Mouse (Mus musculus) hindbrain, embryonic 13.5 days (tissue): Measurements from ENCODE around the gene Ly6g6c. TPM values are rescaled to one million over a fixed set of nuclear protein-coding genes. Genes with fewer than 3 reads are reported as not detected.

Experiments
- ATAC-seq: fragments of 200-750 bp; cut with Nextera tagmentation; 2 replicates; pipeline ENCODE4 v1.8.0; 2017; ENCODE audit warnings: moderate TSS enrichment; ENCODE audit not compliant: low FRiP score
- H3K27ac ChIP-seq: fragments of 300-500 bp; sonication (generic); 2 replicates; pipeline ENCODE4 v1.5.1; 2015; ENCODE audit warnings: inconsistent platforms, mild to moderate bottlenecking, moderate library complexity
- H3K27me3 ChIP-seq: fragments of 300-500 bp; sonication (generic); 2 replicates; pipeline ENCODE4 v1.6.1; 2015; ENCODE audit warnings: mild to moderate bottlenecking, inconsistent platforms
- H3K36me3 ChIP-seq: fragments of 300-500 bp; sonication (generic); 2 replicates; pipeline ENCODE4 v1.6.1; 2015; ENCODE audit warnings: mild to moderate bottlenecking, inconsistent platforms
- H3K4me1 ChIP-seq: fragments of 300-500 bp; sonication (generic); replicated peaks from 2 replicates; pipeline ENCODE4 v1.6.1; 2015; ENCODE audit warnings: inconsistent platforms
- H3K4me2 ChIP-seq: fragments of 300-500 bp; sonication (generic); 2 replicates; pipeline ENCODE4 v1.6.1; 2015; ENCODE audit warnings: inconsistent platforms, mild to moderate bottlenecking, moderate library complexity
- H3K4me3 ChIP-seq: fragments of 300-500 bp; sonication (generic); 2 replicates; pipeline ENCODE4 v1.5.1; 2015; ENCODE audit warnings: mild to moderate bottlenecking, inconsistent platforms
- H3K9ac ChIP-seq: fragments of 300-500 bp; sonication (generic); 2 replicates; pipeline ENCODE4 v1.6.1; 2015; ENCODE audit warnings: mild to moderate bottlenecking, inconsistent platforms
- H3K9me3 ChIP-seq: fragments of 300-500 bp; sonication (generic); 2 replicates; pipeline ENCODE4 v1.6.1; 2016; ENCODE audit warnings: inconsistent platforms
- WGBS: fragments of 180-500 bp; shearing (Covaris S2); methylation state at CpG from one replicate; pipeline ENCODE4 v1.1.7; 2015; 5-methylcytosine and 5-hydroxymethylcytosine counted together
- polyA plus RNA-seq: library from polyadenylated mRNA; unstranded; fragments of >200 nt; fragmentation: Nextera tagmentation; extraction: Ambion mirVana; gene quantifications from 2 replicates; pipeline ENCODE4 v1.2.1, GENCODE M21; 2015

Ly6g6c gene
- polyA plus RNA-seq, 1 experiment from 2014 or later = not detected

GRCm38 (mm10) chr17:35080710-35081109, 15.5 kb downstream of the Ly6g6c start:
- ATAC-seq = no peak
- peaks cover 12% of the 10 kb centered on the region for H3K4me1 ChIP-seq
- H3K36me3 ChIP-seq = no peaks in the 10 kb centered on the region
- no peaks in the 10 kb centered on the region for H3K9me3 ChIP-seq
- no peak overlapping the region for H3K4me3 ChIP-seq
- no peaks in the 10 kb centered on the region for H3K27me3 ChIP-seq
- H3K9ac ChIP-seq = no peak overlapping the region
- no peak overlapping the region for H3K27ac ChIP-seq
- WGBS = 54% methylated on average over 4 of the region's 4 CpGs
- no peak overlapping the region for H3K4me2 ChIP-seq

GRCm38 (mm10) chr17:35082841-35083576, 17.8 kb downstream of the Ly6g6c start:
- Histone ChIP-seq H3K4me2 (no peak overlapping the region), H3K9me3 (no peaks in the 10 kb centered on the region), H3K4me3 (no peak overlapping the region), H3K27me3 (no peaks in the 10 kb centered on the region), H3K9ac (no peak overlapping the region), H3K36me3 (no peaks in the 10 kb centered on the region), H3K27ac (no peak overlapping the region), H3K4me1 (peaks cover under 1% of the 10 kb centered on the region)
- 85% methylated on average over 16 of the region's 16 CpGs for WGBS
- no peak for ATAC-seq

GRCm38 (mm10) chr17:35083929-35084497, 18.8 kb downstream of the Ly6g6c start:
- no peak overlapping the region for H3K9ac ChIP-seq
- H3K4me3 ChIP-seq = no peak overlapping the region
- H3K36me3 ChIP-seq = no peaks in the 10 kb centered on the region
- no peak overlapping the region for H3K4me2 ChIP-seq
- 86% methylated on average over 3 of the region's 3 CpGs for WGBS
- no peaks in the 10 kb centered on the region for H3K4me1 ChIP-seq
- H3K9me3 ChIP-seq = no peaks in the 10 kb centered on the region
- H3K27me3 ChIP-seq = no peaks in the 10 kb centered on the region
- H3K27ac ChIP-seq = no peak overlapping the region
- no peak for ATAC-seq

- no peak within 1 kb of the TSS for H3K9ac ChIP-seq
- H3K4me2 ChIP-seq = no peak within 1 kb of the TSS
- H3K36me3 ChIP-seq = no peaks in the 10 kb centered on the region
- no peak for ATAC-seq
- no peaks in the 10 kb centered on the region for H3K27me3 ChIP-seq
- no peaks in the 10 kb centered on the region for H3K9me3 ChIP-seq
- H3K4me1 ChIP-seq = peaks cover 7% of the 10 kb centered on the region
- H3K27ac ChIP-seq = no peak within 1 kb of the TSS
- WGBS = 84% methylated on average over 7 of the region's 7 CpGs
- H3K4me3 ChIP-seq = no peak within 1 kb of the TSS
These were observed 20.1 kb downstream of the Ly6g6c start, which contains the start of gene Ly6g6f for GRCm38 (mm10) chr17:35085208-35085865. Gene Ly6g6f (minus strand): TSS chr17:35085610.

GRCm38 (mm10) chr17:35088151-35088550, 23.0 kb downstream of the Ly6g6c start:
- no peak overlapping the region for H3K9ac ChIP-seq
- peaks cover 15% of the 10 kb centered on the region for H3K4me1 ChIP-seq
- no peak overlapping the region for H3K4me2 ChIP-seq
- no peak overlapping the region for H3K4me3 ChIP-seq
- H3K27me3 ChIP-seq = no peaks in the 10 kb centered on the region
- no peak overlapping the region for H3K27ac ChIP-seq
- no peak for ATAC-seq
- H3K36me3 ChIP-seq = peaks cover 22% of the 10 kb centered on the region
- WGBS = 64% methylated on average over 2 of the region's 2 CpGs
- no peaks in the 10 kb centered on the region for H3K9me3 ChIP-seq

- ATAC-seq = peak; percentile 98
- Histone ChIP-seq H3K4me3 (peak within 1 kb of the TSS; percentile 60), H3K9me3 (no peaks in the 10 kb centered on the region), H3K27me3 (no peaks in the 10 kb centered on the region), H3K36me3 (peaks cover 30% of the 10 kb centered on the region), H3K9ac (peak within 1 kb of the TSS; percentile 90), H3K27ac (peak within 1 kb of the TSS; percentile 98), H3K4me1 (peaks cover 15% of the 10 kb centered on the region), H3K4me2 (peak within 1 kb of the TSS; percentile 68)
- 3% methylated on average over 60 of the region's 67 CpGs for WGBS
These were observed 23.8 kb downstream of the Ly6g6c start, which contains the start of gene Abhd16a for GRCm38 (mm10) chr17:35088825-35089644. Gene Abhd16a (plus strand): TSS chr17:35089263.

- no peak for ATAC-seq
- Histone ChIP-seq H3K4me3 (peak overlapping the region; percentile 60), H3K9ac (peak overlapping the region; percentile 90), H3K4me1 (peaks cover 15% of the 10 kb centered on the region), H3K27me3 (no peaks in the 10 kb centered on the region), H3K36me3 (peaks cover 43% of the 10 kb centered on the region), H3K27ac (peak overlapping the region; percentile 98), H3K9me3 (no peaks in the 10 kb centered on the region), H3K4me2 (peak overlapping the region; percentile 68)
- WGBS = 55% methylated on average over 8 of the region's 8 CpGs
These were observed 25.2 kb downstream of the Ly6g6c start for GRCm38 (mm10) chr17:35090166-35090932.

GRCm38 (mm10) chr17:35092403-35093198, 27.4 kb downstream of the Ly6g6c start:
- Histone ChIP-seq H3K9me3 (no peaks in the 10 kb centered on the region), H3K4me3 (no peak overlapping the region), H3K4me2 (no peak overlapping the region), H3K36me3 (peaks cover 65% of the 10 kb centered on the region), H3K9ac (no peak overlapping the region), H3K4me1 (peaks cover 15% of the 10 kb centered on the region), H3K27me3 (no peaks in the 10 kb centered on the region), H3K27ac (no peak overlapping the region)
- WGBS = 92% methylated on average over 14 of the region's 14 CpGs
- no peak for ATAC-seq

GRCm38 (mm10) chr17:35094475-35095365, 29.5 kb downstream of the Ly6g6c start:
- Histone ChIP-seq H3K4me2 (no peak overlapping the region), H3K4me1 (peaks cover 14% of the 10 kb centered on the region), H3K27ac (no peak overlapping the region), H3K27me3 (no peaks in the 10 kb centered on the region), H3K4me3 (no peak overlapping the region), H3K36me3 (peaks cover 86% of the 10 kb centered on the region), H3K9me3 (no peaks in the 10 kb centered on the region), H3K9ac (0 out of 2 replicates have a peak overlapping the region, but pooled peaks have one; percentile 19)
- ATAC-seq = no peak
- 92% methylated on average over 15 of the region's 15 CpGs for WGBS

GRCm38 (mm10) chr17:35096597-35096996, 31.4 kb downstream of the Ly6g6c start:
- 0 out of 2 replicates have a peak overlapping the region, but pooled peaks have one; percentile 13 for H3K9ac ChIP-seq
- H3K27ac ChIP-seq = no peak overlapping the region
- H3K36me3 ChIP-seq = peaks cover 97% of the 10 kb centered on the region
- no peak overlapping the region for H3K4me2 ChIP-seq
- ATAC-seq = no peak
- H3K9me3 ChIP-seq = no peaks in the 10 kb centered on the region
- no peak overlapping the region for H3K4me3 ChIP-seq
- H3K4me1 ChIP-seq = no peaks in the 10 kb centered on the region
- H3K27me3 ChIP-seq = no peaks in the 10 kb centered on the region
- WGBS = 88% methylated on average over 12 of the region's 12 CpGs
